Mouse (Mus musculus) bone marrow, adult 2 months (tissue): ENCODE data around the gene Ubxn4. TPM values are rescaled to one million over a fixed set of nuclear protein-coding genes. Genes with fewer than 3 reads are reported as not detected.

Experiments used
- H3K27ac ChIP-seq: fragments of 200-500 bp; 2 replicates; pipeline ENCODE4 v1.5.1; 2012; ENCODE audit warnings: low read depth, mild to moderate bottlenecking, control low read depth, inconsistent platforms, low read length; ENCODE audit not compliant: control insufficient read depth, poor library complexity, insufficient read depth
- H3K4me1 ChIP-seq: fragments of 200-500 bp; 2 replicates; pipeline ENCODE4 v1.6.1; 2011; ENCODE audit warnings: low read length; ENCODE audit not compliant: control insufficient read depth, insufficient read depth
- H3K4me3 ChIP-seq: fragments of 200-500 bp; replicated peaks from 2 replicates; pipeline ENCODE3; 2011; ENCODE audit warnings: mild to moderate bottlenecking, low read depth, low read length, control low read depth; ENCODE audit not compliant: control insufficient read depth
- CTCF ChIP-seq: fragments of 200-500 bp; IDR thresholded peaks from 2 replicates; pipeline ENCODE4 v1.5.1; 2011; ENCODE audit warnings: low read length, control low read depth; ENCODE audit not compliant: control insufficient read depth, insufficient read depth
- POLR2A ChIP-seq: fragments of 200-500 bp; IDR thresholded peaks from 2 replicates; pipeline ENCODE4 v1.6.1; 2011; ENCODE audit warnings: low read depth, mild to moderate bottlenecking, control low read depth, low read length, borderline replicate concordance; ENCODE audit not compliant: control insufficient read depth
- WGBS: fragments of 180-500 bp; shearing (Covaris S2); methylation state at CpG from one replicate; pipeline ENCODE4 v1.1.7; 2018; 5-methylcytosine and 5-hydroxymethylcytosine counted together
- polyA plus RNA-seq: library from polyadenylated mRNA; stranded (reverse); fragments of >200 nt; gene quantifications from 2 replicates; pipeline ENCODE4 v1.2.4, GENCODE M21; 2011; ENCODE audit warnings: low replicate concordance; ENCODE audit not compliant: missing spikeins, insufficient read depth, insufficient read length

Ubxn4 gene
- polyA plus RNA-seq, 1 experiment, result 28.2 TPM

- WGBS, result 85% methylated on average over 3 of the region's 3 CpGs
- H3K4me1 ChIP-seq, result peaks cover 3% of the 10 kb centered on the region
- H3K27ac ChIP-seq, result no peak within 1 kb of the TSS
- H3K4me3 ChIP-seq, result no peak within 1 kb of the TSS
- no peak for TF ChIP-seq CTCF
- TF ChIP-seq POLR2A, result no peak
These were observed 84.5 kb downstream of the Ubxn4 start, which contains the start of gene Lct for GRCm38 (mm10) chr1:128328218-128328617. TSS of gene Lct (minus strand) at chr1:128328318.

Other genes starting within 250 kb of the Ubxn4 start
- gene Zranb3, start 140.9 kb upstream of the Ubxn4 start, polyA plus RNA-seq, result 7.6 and 8.5 TPM in 2 replicates
- 39.3 and 46.2 TPM in 2 replicates for gene R3hdm1, start 140.7 kb upstream of the Ubxn4 start, polyA plus RNA-seq
- 0.22 and 0.32 TPM in 2 replicates for gene Lct, start 84.4 kb downstream of the Ubxn4 start, polyA plus RNA-seq
- 68.7 and 72.1 TPM in 2 replicates for gene Mcm6, start 115.7 kb downstream of the Ubxn4 start, polyA plus RNA-seq
- 30.1 and 47.0 TPM in 2 replicates for gene Dars, start 173.4 kb downstream of the Ubxn4 start, polyA plus RNA-seq